ENCODE assay signal across 27 mouse cellular contexts in the genomic region with DNA sequence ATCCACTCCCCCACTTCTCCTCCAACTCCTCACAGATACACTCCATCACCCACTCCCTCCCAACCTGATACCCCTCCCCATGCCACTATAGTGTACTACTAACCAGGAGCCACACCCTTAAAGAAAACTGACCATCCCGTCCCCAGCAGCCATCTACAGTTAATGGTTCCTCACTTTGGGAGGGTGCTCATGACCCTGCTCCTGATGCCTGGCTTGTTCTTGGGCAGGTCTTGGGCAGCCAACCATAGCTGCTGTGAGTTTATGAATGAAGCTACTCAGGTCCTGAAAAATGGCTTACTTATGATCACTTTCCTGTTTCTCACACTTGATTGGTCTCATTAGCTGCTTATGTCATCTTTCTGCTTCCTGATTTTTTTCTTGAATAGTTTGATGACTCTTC.
"Had no signal": no experiment of that assay in that cellular context is flagged by ENCODE, and none has a peak within 500 bp of the region (broad histone marks: within the 10 kb centered on the region; RNA-seq: fewer than 3 reads in every experiment).

No protein-coding gene starts in this region.

- DNase-seq: gastrocnemius, adult 2 months; gastrocnemius, postnatal 10 days; gastrocnemius, postnatal 25 days; heart, adult 2 months; heart, postnatal 14 days; heart, postnatal 36 days; kidney, adult 18-20 months; kidney, adult 8-10 months; kidney, postnatal 10 days; kidney, postnatal 25 days; kidney, postnatal 4 days; layer of hippocampus, adult 9-11 months; layer of hippocampus, postnatal 36 days; left cerebral cortex, postnatal 4 days had no signal

- H3K4me1 ChIP-seq: heart, embryonic 13.5 days; heart, embryonic 15.5 days; hindbrain, embryonic 10.5 days; hindbrain, embryonic 12.5 days; intestine, embryonic 15.5 days; limb, embryonic 13.5 days; limb, embryonic 15.5 days; liver, embryonic 12.5 days had no signal

- H3K27ac ChIP-seq: gastrocnemius, adult 2 months; heart, adult 2 months; heart, embryonic 13.5 days; heart, embryonic 15.5 days; hindbrain, embryonic 10.5 days; hindbrain, embryonic 12.5 days; hindbrain, embryonic 14.5 days; intestine, embryonic 15.5 days; layer of hippocampus, adult 2 months; limb, embryonic 13.5 days; limb, embryonic 15.5 days; liver, embryonic 12.5 days had no signal

- ATAC-seq: hindbrain, embryonic 16.5 days; inflammation-experienced regulatory T-cells, adult 6 months; intestine, embryonic 15.5 days; intestine, postnatal 0 days; liver, embryonic 12.5 days had no signal

- H3K4me3 ChIP-seq: gastrocnemius, adult 2 months; heart, adult 2 months; heart, embryonic 13.5 days; heart, embryonic 15.5 days; hindbrain, embryonic 10.5 days; hindbrain, embryonic 12.5 days; intestine, embryonic 15.5 days; layer of hippocampus, adult 2 months; limb, embryonic 13.5 days; limb, embryonic 15.5 days; liver, embryonic 12.5 days had no signal

- H3K9me3 ChIP-seq: heart, embryonic 13.5 days; heart, embryonic 15.5 days; hindbrain, embryonic 10.5 days; hindbrain, embryonic 12.5 days; intestine, embryonic 15.5 days; limb, embryonic 13.5 days; limb, embryonic 15.5 days; liver, embryonic 12.5 days had no signal

- H3K36me3 ChIP-seq: heart, embryonic 13.5 days; heart, embryonic 15.5 days; hindbrain, embryonic 10.5 days; hindbrain, embryonic 12.5 days; intestine, embryonic 15.5 days; limb, embryonic 13.5 days; limb, embryonic 15.5 days; liver, embryonic 12.5 days had no signal

- H3K27me3 ChIP-seq: heart, embryonic 13.5 days; heart, embryonic 15.5 days; hindbrain, embryonic 12.5 days; intestine, embryonic 15.5 days; limb, embryonic 13.5 days; limb, embryonic 15.5 days; liver, embryonic 12.5 days had no signal
